Mouse (Mus musculus): ENCODE measurements around the gene Morc2a. TPM values are rescaled to one million over a fixed set of nuclear protein-coding genes. Genes with fewer than 3 reads are reported as not detected.
"Not testable (repeated sequence)": the region's sequence is repeated elsewhere in the genome, so short reads cannot be mapped to it uniquely, and the experiment has no call there.

The Morc2a gene
- polyA plus RNA-seq, 1 experiment from 2014 or later: 25.1 TPM

DNA sequence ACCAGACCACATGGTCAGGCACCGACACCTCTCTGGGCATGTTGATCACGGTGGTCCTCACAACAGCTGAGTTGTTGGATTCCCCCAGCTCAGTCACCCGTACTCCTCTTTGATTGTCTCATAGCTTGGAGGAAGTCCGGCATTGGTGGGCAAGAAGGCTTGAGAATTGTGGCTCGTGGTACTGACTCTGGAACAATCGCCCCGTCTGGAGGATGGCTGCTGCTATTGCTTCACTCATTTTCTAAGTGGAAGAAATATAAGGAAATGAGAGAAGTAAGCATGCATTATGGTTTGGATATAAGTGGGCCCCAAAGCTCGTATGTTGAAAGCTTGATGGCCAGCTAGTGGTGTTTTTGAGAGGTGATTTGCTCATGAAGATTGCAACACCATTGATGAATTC, 15.7 kb upstream of the Morc2a start:
- not testable (repeated sequence) for ATAC-seq; H3K9ac ChIP-seq (ENCODE audit: low read length); H3K27me3 ChIP-seq (replicated peaks; ENCODE audit: control insufficient read depth, insufficient read depth, low read length); H3K36me3 ChIP-seq (ENCODE audit: control insufficient read depth, insufficient read depth, low read length); DNase-seq (ENCODE audit: low spot score); H3K4me3 ChIP-seq (ENCODE audit: low read depth, low read length); H3K27ac ChIP-seq (ENCODE audit: low read depth, low read length); H3K4me2 ChIP-seq (ENCODE audit: low read length); H3K4me1 ChIP-seq (ENCODE audit: control insufficient read depth, insufficient read depth, low read length); H3K9me3 ChIP-seq (replicated peaks; ENCODE audit: control insufficient read depth, low read length)
- WGBS: 87% methylated on average over 8 of the region's 8 CpGs

DNA sequence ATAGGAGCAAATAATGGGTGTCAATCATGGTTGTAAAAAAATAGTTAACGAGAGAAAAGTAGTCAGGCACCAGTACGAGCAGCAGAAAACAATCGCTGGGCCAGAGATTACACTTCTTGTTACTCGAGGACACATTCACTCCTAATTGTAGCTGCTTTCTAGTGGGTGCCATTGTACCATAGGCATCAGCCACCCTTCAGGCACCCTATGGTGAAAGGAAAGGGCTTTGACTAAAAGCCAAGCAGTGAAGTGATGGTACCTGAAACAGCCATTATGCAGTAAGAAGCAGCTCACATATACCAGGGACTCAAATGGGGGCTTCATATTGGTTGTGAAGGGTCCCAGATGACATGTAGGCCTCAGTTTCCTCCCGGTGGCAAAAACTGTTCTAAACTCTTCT, 1.3 kb upstream of the Morc2a start:
- Histone ChIP-seq H3K9me3 (replicated peaks; ENCODE audit: control insufficient read depth, low read length) (peaks cover 29% of the 10 kb centered on the region; the same call in 1 of the 2 replicates), H3K9ac (ENCODE audit: low read length) (peak overlapping the region; percentile 97), H3K27me3 (replicated peaks; ENCODE audit: control insufficient read depth, insufficient read depth, low read length) (no peaks in the 10 kb centered on the region), H3K4me1 (ENCODE audit: control insufficient read depth, insufficient read depth, low read length) (peaks cover 13% of the 10 kb centered on the region), H3K36me3 (ENCODE audit: control insufficient read depth, insufficient read depth, low read length) (peaks cover 36% of the 10 kb centered on the region), H3K27ac (ENCODE audit: low read depth, low read length) (no peak overlapping the region), H3K4me2 (ENCODE audit: low read length) (peak overlapping the region; percentile 56), H3K4me3 (ENCODE audit: low read depth, low read length) (peak overlapping the region; percentile 97)
- ATAC-seq (no peak), DNase-seq (ENCODE audit: low spot score) (no peak)
- WGBS: 67% methylated on average over 5 of the region's 5 CpGs

GRCm38 (mm10) chr11:3648305-3648963, 557 bp upstream of the Morc2a start:
- Histone ChIP-seq H3K9ac (ENCODE audit: low read length) (peak overlapping the region; percentile 97), H3K9me3 (replicated peaks; ENCODE audit: control insufficient read depth, low read length) (peaks cover 26% of the 10 kb centered on the region; the same call in 1 of the 2 replicates), H3K27ac (ENCODE audit: low read depth, low read length) (peak overlapping the region; percentile 95), H3K36me3 (ENCODE audit: control insufficient read depth, insufficient read depth, low read length) (peaks cover 29% of the 10 kb centered on the region), H3K4me2 (ENCODE audit: low read length) (peak overlapping the region; percentile 56), H3K4me3 (ENCODE audit: low read depth, low read length) (peak overlapping the region; percentile 97), H3K4me1 (ENCODE audit: control insufficient read depth, insufficient read depth, low read length) (peaks cover 13% of the 10 kb centered on the region), H3K27me3 (replicated peaks; ENCODE audit: control insufficient read depth, insufficient read depth, low read length) (no peaks in the 10 kb centered on the region)
- DNase-seq (ENCODE audit: low spot score): no peak
- ATAC-seq: peak; percentile 38
- 2% methylated on average over 56 of the region's 62 CpGs for WGBS

GRCm38 (mm10) chr11:3650141-3650540, 1.1 kb downstream of the Morc2a start:
- Histone ChIP-seq H3K4me3 (ENCODE audit: low read depth, low read length) (peak overlapping the region; percentile 97), H3K9me3 (replicated peaks; ENCODE audit: control insufficient read depth, low read length) (peaks cover 18% of the 10 kb centered on the region; the same call in 1 of the 2 replicates), H3K4me1 (ENCODE audit: control insufficient read depth, insufficient read depth, low read length) (peaks cover 13% of the 10 kb centered on the region), H3K9ac (ENCODE audit: low read length) (no peak overlapping the region), H3K27ac (ENCODE audit: low read depth, low read length) (no peak overlapping the region), H3K27me3 (replicated peaks; ENCODE audit: control insufficient read depth, insufficient read depth, low read length) (no peaks in the 10 kb centered on the region), H3K4me2 (ENCODE audit: low read length) (peak overlapping the region; percentile 56), H3K36me3 (ENCODE audit: control insufficient read depth, insufficient read depth, low read length) (peaks cover 14% of the 10 kb centered on the region)
- DNase-seq (ENCODE audit: low spot score) (no peak), ATAC-seq (no peak)
- 96% methylated on average over 6 of the region's 6 CpGs for WGBS

GRCm38 (mm10) chr11:3661964-3662363, 13.0 kb downstream of the Morc2a start:
- Histone ChIP-seq H3K9ac (ENCODE audit: low read length) (no peak overlapping the region), H3K4me1 (ENCODE audit: control insufficient read depth, insufficient read depth, low read length) (no peaks in the 10 kb centered on the region), H3K27ac (ENCODE audit: low read depth, low read length) (no peak overlapping the region), H3K4me2 (ENCODE audit: low read length) (no peak overlapping the region), H3K27me3 (replicated peaks; ENCODE audit: control insufficient read depth, insufficient read depth, low read length) (no peaks in the 10 kb centered on the region), H3K9me3 (replicated peaks; ENCODE audit: control insufficient read depth, low read length) (no peaks in the 10 kb centered on the region), H3K36me3 (ENCODE audit: control insufficient read depth, insufficient read depth, low read length) (peaks cover 48% of the 10 kb centered on the region), H3K4me3 (ENCODE audit: low read depth, low read length) (no peak overlapping the region)
- ATAC-seq (no peak), DNase-seq (ENCODE audit: low spot score) (no peak)
- WGBS: 91% methylated on average over 2 of the region's 2 CpGs

DNA sequence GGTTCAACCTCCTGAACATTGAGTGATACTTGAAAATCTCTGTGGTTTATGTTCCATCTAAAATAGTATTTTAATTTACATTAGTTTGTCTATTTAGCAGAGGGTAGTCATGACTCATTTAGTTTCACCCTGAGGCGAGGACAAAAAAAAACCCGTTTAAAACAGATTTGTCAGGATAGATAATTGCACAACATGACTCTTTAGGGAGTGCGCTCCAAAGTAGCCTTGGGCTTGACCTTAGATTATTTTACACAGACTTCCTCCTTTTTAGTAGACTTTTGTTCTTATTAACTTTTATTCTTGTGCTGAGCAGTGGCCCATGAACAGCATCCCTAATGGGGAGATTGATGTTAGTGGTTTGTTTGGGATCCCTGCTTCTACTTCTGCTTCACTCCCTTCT, 18.5 kb downstream of the Morc2a start:
- H3K36me3 ChIP-seq (ENCODE audit: control insufficient read depth, insufficient read depth, low read length): peaks cover 73% of the 10 kb centered on the region

DNA sequence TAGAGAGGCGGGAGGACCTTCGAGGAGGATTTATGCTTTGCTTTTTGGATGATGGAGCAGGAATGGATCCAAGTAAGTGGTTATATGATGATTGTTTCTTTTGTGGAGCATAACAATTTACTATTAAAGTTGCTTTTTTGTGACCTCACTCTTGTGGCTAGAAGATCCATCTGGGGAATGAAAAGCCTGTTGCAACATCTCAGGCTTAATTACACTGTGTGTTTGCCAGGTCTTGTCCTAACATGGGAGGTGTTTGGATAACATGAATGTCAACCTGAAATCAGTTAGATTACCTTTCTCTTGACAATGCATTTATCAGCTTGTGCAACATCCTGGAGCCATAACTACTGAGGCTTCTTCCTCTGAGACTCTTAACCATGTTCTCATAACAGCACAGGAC, 19.8 kb downstream of the Morc2a start:
- no peak for DNase-seq (ENCODE audit: low spot score)

More for the DNA sequence above, 18.5 kb downstream of the Morc2a start:
- no peaks in the 10 kb centered on the region for H3K9me3 ChIP-seq (replicated peaks; ENCODE audit: control insufficient read depth, low read length)
- no peak for DNase-seq (ENCODE audit: low spot score)
- no peak overlapping the region for H3K4me3 ChIP-seq (ENCODE audit: low read depth, low read length)
- H3K27me3 ChIP-seq (replicated peaks; ENCODE audit: control insufficient read depth, insufficient read depth, low read length): no peaks in the 10 kb centered on the region
- no peak for ATAC-seq
- H3K4me1 ChIP-seq (ENCODE audit: control insufficient read depth, insufficient read depth, low read length): no peaks in the 10 kb centered on the region
- 90% methylated on average over 3 of the region's 3 CpGs for WGBS
- no peak overlapping the region for H3K4me2 ChIP-seq (ENCODE audit: low read length)
- no peak overlapping the region for H3K27ac ChIP-seq (ENCODE audit: low read depth, low read length)
- no peak overlapping the region for H3K9ac ChIP-seq (ENCODE audit: low read length)

GRCm38 (mm10) chr11:3669849-3670248, 20.9 kb downstream of the Morc2a start:
- H3K36me3 ChIP-seq (ENCODE audit: control insufficient read depth, insufficient read depth, low read length): peaks cover 78% of the 10 kb centered on the region
- no peak for ATAC-seq

More for the DNA sequence above, 19.8 kb downstream of the Morc2a start:
- WGBS: 98% methylated on average over 2 of the region's 2 CpGs
- Histone ChIP-seq H3K4me2 (ENCODE audit: low read length) (no peak overlapping the region), H3K36me3 (ENCODE audit: control insufficient read depth, insufficient read depth, low read length) (peaks cover 77% of the 10 kb centered on the region), H3K9me3 (replicated peaks; ENCODE audit: control insufficient read depth, low read length) (no peaks in the 10 kb centered on the region), H3K27me3 (replicated peaks; ENCODE audit: control insufficient read depth, insufficient read depth, low read length) (no peaks in the 10 kb centered on the region), H3K9ac (ENCODE audit: low read length) (no peak overlapping the region), H3K4me3 (ENCODE audit: low read depth, low read length) (no peak overlapping the region), H3K4me1 (ENCODE audit: control insufficient read depth, insufficient read depth, low read length) (no peaks in the 10 kb centered on the region), H3K27ac (ENCODE audit: low read depth, low read length) (no peak overlapping the region)
- no peak for ATAC-seq

DNA sequence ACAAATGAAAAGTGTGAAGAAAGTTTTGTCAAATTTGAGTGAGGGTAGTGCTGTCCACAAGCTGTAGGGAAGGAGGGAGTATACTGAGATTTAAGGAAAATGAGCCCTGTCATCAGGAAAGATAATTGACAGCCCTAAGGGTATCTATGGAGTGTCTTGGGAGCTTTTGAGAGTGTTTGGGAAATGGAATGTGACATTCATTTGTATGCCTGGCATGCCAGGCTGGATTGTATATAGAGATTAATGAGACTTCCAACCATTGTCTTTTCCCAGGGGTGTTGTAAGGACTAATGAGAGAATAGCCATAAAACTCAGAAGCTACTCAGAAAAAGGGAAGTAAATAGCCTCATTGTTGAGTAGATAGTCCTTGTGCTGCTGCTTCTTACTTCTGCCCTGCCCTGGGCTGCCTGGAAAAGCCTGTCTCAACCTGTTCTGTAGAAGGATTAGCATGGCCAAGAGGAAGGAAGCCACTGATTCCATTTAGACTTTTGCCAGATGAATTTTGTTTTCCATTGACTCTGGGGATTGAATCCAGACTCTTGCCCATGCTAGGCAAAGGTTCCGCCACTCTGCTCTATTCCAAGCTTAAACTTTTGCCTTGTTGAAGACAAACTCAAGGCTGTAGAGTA, 22.1 kb downstream of the Morc2a start:
- ATAC-seq (no peak), DNase-seq (ENCODE audit: low spot score) (no peak)
- Histone ChIP-seq H3K27me3 (replicated peaks; ENCODE audit: control insufficient read depth, insufficient read depth, low read length) (no peaks in the 10 kb centered on the region), H3K9me3 (replicated peaks; ENCODE audit: control insufficient read depth, low read length) (no peaks in the 10 kb centered on the region), H3K36me3 (ENCODE audit: control insufficient read depth, insufficient read depth, low read length) (peaks cover 85% of the 10 kb centered on the region), H3K4me3 (ENCODE audit: low read depth, low read length) (no peak overlapping the region), H3K9ac (ENCODE audit: low read length) (no peak overlapping the region), H3K4me1 (ENCODE audit: control insufficient read depth, insufficient read depth, low read length) (no peaks in the 10 kb centered on the region), H3K4me2 (ENCODE audit: low read length) (no peak overlapping the region), H3K27ac (ENCODE audit: low read depth, low read length) (no peak overlapping the region)
- WGBS: 92% methylated on average over 1 of the region's 1 CpGs

More at GRCm38 (mm10) chr11:3669849-3670248, 20.9 kb downstream of the Morc2a start:
- Histone ChIP-seq H3K4me3 (ENCODE audit: low read depth, low read length) (no peak overlapping the region), H3K4me1 (ENCODE audit: control insufficient read depth, insufficient read depth, low read length) (no peaks in the 10 kb centered on the region), H3K9me3 (replicated peaks; ENCODE audit: control insufficient read depth, low read length) (no peaks in the 10 kb centered on the region), H3K9ac (ENCODE audit: low read length) (no peak overlapping the region), H3K27ac (ENCODE audit: low read depth, low read length) (no peak overlapping the region), H3K4me2 (ENCODE audit: low read length) (no peak overlapping the region), H3K27me3 (replicated peaks; ENCODE audit: control insufficient read depth, insufficient read depth, low read length) (no peaks in the 10 kb centered on the region)
- no peak for DNase-seq (ENCODE audit: low spot score)
